Mouse (Mus musculus) heart, embryonic 16.5 days (tissue): ENCODE results near the gene Krtap1-4. TPM values are rescaled to one million over a fixed set of nuclear protein-coding genes. Genes with fewer than 3 reads are reported as not detected.
"Not testable (repeated sequence)": the region's sequence is repeated elsewhere in the genome, so short reads cannot be mapped to it uniquely, and the experiment has no call there.

Experiments used
- ATAC-seq: fragments of 200-750 bp; cut with Nextera tagmentation; replicated peaks from 2 replicates; pipeline ENCODE4 v1.8.0; 2017; ENCODE audit warnings: moderate number of reproducible peaks; ENCODE audit not compliant: insufficient read depth, low FRiP score; ENCODE audit errors: extremely low read depth
- H3K27ac ChIP-seq: fragments of 300-500 bp; sonication (generic); 2 replicates; pipeline ENCODE4 v1.5.1; 2014; ENCODE audit warnings: mild to moderate bottlenecking, low read length, control low read depth, moderate library complexity
- H3K27me3 ChIP-seq: fragments of 300-500 bp; sonication (generic); 2 replicates; pipeline ENCODE4 v1.6.1; 2014; ENCODE audit warnings: low read length, mixed read lengths; ENCODE audit not compliant: control insufficient read depth, insufficient read depth
- H3K36me3 ChIP-seq: fragments of 300-500 bp; sonication (generic); 2 replicates; pipeline ENCODE4 v1.6.1; 2014; ENCODE audit not compliant: control insufficient read depth, insufficient read depth
- H3K4me1 ChIP-seq: fragments of 300-500 bp; sonication (generic); 2 replicates; pipeline ENCODE4 v1.6.1; 2014; ENCODE audit warnings: low read length, mixed read lengths; ENCODE audit not compliant: control insufficient read depth, insufficient read depth
- H3K4me2 ChIP-seq: fragments of 300-500 bp; sonication (generic); 2 replicates; pipeline ENCODE4 v1.6.1; 2014; ENCODE audit warnings: low read depth, mild to moderate bottlenecking, control low read depth, low read length
- H3K4me3 ChIP-seq: fragments of 300-500 bp; sonication (generic); 2 replicates; pipeline ENCODE4 v1.5.1; 2014; ENCODE audit warnings: mild to moderate bottlenecking, control low read depth, low read length
- H3K9ac ChIP-seq: fragments of 300-500 bp; sonication (generic); 2 replicates; pipeline ENCODE4 v1.6.1; 2014; ENCODE audit warnings: low read length, control low read depth
- H3K9me3 ChIP-seq: fragments of 300-500 bp; sonication (generic); replicated peaks from 2 replicates; pipeline ENCODE4 v1.6.1; 2016; ENCODE audit warnings: low read length; ENCODE audit not compliant: control insufficient read depth
- WGBS: fragments of 180-500 bp; shearing (Covaris S2); extraction: QIAGEN DNeasy Blood & Tissue Kit; methylation state at CpG from one replicate; pipeline ENCODE4 v1.1.7; 2014; 5-methylcytosine and 5-hydroxymethylcytosine counted together
- polyA plus RNA-seq: library from polyadenylated mRNA; unstranded; fragments of >200 nt; fragmentation: Nextera tagmentation; extraction: Ambion mirVana; gene quantifications from 2 replicates; pipeline ENCODE4 v1.2.1, GENCODE M21; 2015

Gene Krtap1-4
- not detected in 2 replicates for polyA plus RNA-seq

DNA sequence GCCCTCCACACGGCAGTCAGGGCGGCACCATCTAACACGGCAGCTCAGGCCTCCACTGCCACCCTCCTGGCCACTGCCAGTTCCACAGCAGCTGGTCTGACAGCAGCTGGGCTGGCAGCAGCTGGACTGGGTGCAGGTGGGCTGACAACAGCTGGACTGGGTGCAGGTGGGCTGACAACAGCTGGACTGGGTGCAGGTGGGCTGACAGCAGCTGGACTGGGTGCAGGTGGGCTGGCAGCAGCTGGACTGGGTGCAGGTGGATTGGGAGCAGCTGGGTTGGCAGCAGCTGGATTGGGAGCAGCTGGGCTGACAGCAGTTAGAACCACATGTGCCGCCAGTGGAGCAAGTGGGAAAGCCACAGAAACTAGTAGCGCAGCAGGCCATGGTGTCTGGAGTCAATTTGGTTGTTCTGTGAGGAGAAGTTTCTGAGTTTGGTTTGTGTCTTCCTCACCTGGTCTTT lies at the start of gene Krtap1-4:
TSS of gene Krtap1-4 (minus strand) at position 410 of the 460 bp plus-strand sequence.
- whole genome bisulfite sequencing: 71% methylated on average over 5 of the region's 5 CpGs
- no peak within 1 kb of the TSS for H3K4me3 ChIP-seq
- no peak within 1 kb of the TSS for H3K9ac ChIP-seq
- H3K36me3 ChIP-seq: no peaks in the 10 kb centered on the region
- H3K27ac ChIP-seq: no peak within 1 kb of the TSS
- no peak for ATAC-seq
- no peak within 1 kb of the TSS for H3K4me2 ChIP-seq
- no peaks in the 10 kb centered on the region for H3K27me3 ChIP-seq
- H3K4me1 ChIP-seq: no peaks in the 10 kb centered on the region
- H3K9me3 ChIP-seq: no peaks in the 10 kb centered on the region

DNA sequence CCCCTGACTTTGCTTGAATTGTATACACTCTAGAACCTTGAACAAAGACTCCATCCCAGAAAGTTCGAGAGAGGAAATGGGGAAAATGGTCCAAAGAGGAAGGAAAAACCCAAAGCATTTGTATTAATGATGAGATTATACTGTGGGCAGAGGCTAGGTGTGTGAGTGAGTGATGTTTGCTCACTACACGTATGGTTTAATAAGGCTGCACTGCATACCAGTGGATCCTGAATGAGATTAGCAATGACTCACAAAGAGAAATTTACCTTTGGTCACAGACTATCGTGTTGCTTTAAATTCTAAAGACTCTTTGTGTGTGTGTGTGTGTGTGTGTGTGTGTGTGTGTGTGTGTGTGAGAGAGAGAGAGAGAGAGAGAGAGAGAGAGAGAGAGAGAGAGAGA lies 47.4 kb upstream of the Krtap1-4 start:
- Histone ChIP-seq H3K4me2 (no peak overlapping the region), H3K27me3 (0 out of 2 replicates have a peak, but pooled peaks cover 3% of the 10 kb centered on the region), H3K9me3 (no peaks in the 10 kb centered on the region), H3K9ac (no peak overlapping the region), H3K4me1 (no peaks in the 10 kb centered on the region), H3K27ac (no peak overlapping the region), H3K36me3 (no peaks in the 10 kb centered on the region), H3K4me3 (no peak overlapping the region)
- ATAC-seq: no peak
- WGBS: 67% methylated on average over 3 of the region's 3 CpGs

DNA sequence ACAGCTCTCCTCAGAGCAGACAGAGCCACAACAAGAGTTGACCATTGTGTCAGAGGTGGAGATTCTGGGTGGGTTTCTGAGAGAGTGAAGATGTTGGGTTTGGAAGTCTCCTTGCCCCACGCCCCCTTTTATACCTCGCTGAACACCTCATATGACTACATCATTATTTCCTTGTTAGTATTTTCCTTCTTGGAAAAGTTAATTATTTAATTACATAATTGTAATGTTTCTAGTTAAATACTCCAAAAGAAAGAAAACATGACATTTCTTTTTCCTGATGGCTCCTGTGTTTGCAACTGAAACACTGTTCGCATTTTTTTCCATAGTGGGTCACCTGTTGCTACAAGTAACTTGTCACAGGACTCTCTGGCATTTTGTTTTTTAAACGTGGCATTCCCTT lies 44.7 kb upstream of the Krtap1-4 start, which contains the start of gene Krtap4-1:
TSS of gene Krtap4-1 (minus strand) at position 101 of the 400 bp plus-strand sequence.
- no peak for ATAC-seq
- H3K4me2 ChIP-seq: no peak within 1 kb of the TSS
- no peak within 1 kb of the TSS for H3K9ac ChIP-seq
- no peak within 1 kb of the TSS for H3K4me3 ChIP-seq
- H3K36me3 ChIP-seq: no peaks in the 10 kb centered on the region
- H3K27me3 ChIP-seq: 0 out of 2 replicates have a peak, but pooled peaks cover 3% of the 10 kb centered on the region
- H3K9me3 ChIP-seq: no peaks in the 10 kb centered on the region
- no peaks in the 10 kb centered on the region for H3K4me1 ChIP-seq
- H3K27ac ChIP-seq: no peak within 1 kb of the TSS
- WGBS: 71% methylated on average over 4 of the region's 4 CpGs

DNA sequence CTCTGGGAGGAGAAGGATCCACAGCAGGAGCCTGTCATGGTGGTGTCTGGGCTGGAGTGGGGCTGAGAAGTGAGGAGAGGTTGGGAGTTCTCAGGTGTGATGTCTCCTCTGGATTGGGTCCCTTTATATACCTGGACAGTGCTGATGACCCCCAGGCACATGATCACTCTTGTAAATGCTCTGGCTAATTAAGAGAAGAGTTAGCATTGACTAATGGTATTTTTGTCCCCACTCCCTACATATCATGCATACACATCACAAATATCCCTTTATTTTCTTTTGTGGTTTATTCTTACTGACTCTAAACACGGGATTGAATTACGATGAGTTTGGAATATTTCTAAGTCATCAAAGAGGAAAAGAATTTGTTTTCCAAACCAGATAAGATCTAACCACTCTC lies 36.9 kb upstream of the Krtap1-4 start, which contains the start of gene Gm11562:
TSS of gene Gm11562 (minus strand) at position 101 of the 400 bp plus-strand sequence.
- ATAC-seq: no peak
- Histone ChIP-seq H3K27me3 (no peaks in the 10 kb centered on the region), H3K36me3 (no peaks in the 10 kb centered on the region), H3K4me1 (no peaks in the 10 kb centered on the region), H3K4me3 (no peak within 1 kb of the TSS), H3K9me3 (no peaks in the 10 kb centered on the region), H3K4me2 (no peak within 1 kb of the TSS), H3K27ac (no peak within 1 kb of the TSS), H3K9ac (no peak within 1 kb of the TSS)
- 65% methylated on average over 2 of the region's 2 CpGs for WGBS

GRCm38 (mm10) chr11:99614796-99615363 lies 31.4 kb upstream of the Krtap1-4 start, which contains the start of gene Krtap2-4:
Krtap2-4 (minus strand) TSS chr11:99614846.
- no peak for ATAC-seq
- no peak within 1 kb of the TSS for H3K9ac ChIP-seq
- H3K4me2 ChIP-seq: no peak within 1 kb of the TSS
- 61% methylated on average over 3 of the region's 3 CpGs for WGBS
- no peak within 1 kb of the TSS for H3K4me3 ChIP-seq
- H3K4me1 ChIP-seq: no peaks in the 10 kb centered on the region
- no peaks in the 10 kb centered on the region for H3K9me3 ChIP-seq
- no peaks in the 10 kb centered on the region for H3K27me3 ChIP-seq
- H3K36me3 ChIP-seq: no peaks in the 10 kb centered on the region
- H3K27ac ChIP-seq: no peak within 1 kb of the TSS

DNA sequence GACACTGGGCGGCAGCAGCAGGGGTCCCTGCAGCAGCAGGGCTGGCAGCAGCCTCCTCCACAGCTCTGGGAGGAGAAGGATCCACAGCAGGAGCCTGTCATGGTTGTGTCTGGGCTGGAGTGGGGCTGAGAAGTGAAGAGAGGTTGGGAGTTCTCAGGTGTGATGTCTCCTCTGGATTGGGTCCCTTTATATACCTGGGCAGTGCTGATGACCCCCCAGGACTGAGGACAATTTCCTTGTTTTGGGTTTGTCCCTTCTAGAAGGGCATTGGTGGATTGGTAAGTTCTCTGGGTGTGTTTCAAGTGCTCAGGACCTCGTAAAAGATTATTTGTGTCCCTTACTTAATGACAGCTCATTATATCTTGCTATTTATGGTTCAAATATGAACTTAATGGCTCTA lies 26.6 kb upstream of the Krtap1-4 start, which contains the start of gene Gm11937:
TSS of gene Gm11937 (minus strand) at position 101 of the 400 bp plus-strand sequence.
- H3K27ac ChIP-seq, H3K36me3 ChIP-seq, H3K4me1 ChIP-seq, ATAC-seq, H3K9ac ChIP-seq, H3K27me3 ChIP-seq, H3K9me3 ChIP-seq, H3K4me3 ChIP-seq, H3K4me2 ChIP-seq: not testable (repeated sequence)
- WGBS: 57% methylated on average over 1 of the region's 2 CpGs

DNA sequence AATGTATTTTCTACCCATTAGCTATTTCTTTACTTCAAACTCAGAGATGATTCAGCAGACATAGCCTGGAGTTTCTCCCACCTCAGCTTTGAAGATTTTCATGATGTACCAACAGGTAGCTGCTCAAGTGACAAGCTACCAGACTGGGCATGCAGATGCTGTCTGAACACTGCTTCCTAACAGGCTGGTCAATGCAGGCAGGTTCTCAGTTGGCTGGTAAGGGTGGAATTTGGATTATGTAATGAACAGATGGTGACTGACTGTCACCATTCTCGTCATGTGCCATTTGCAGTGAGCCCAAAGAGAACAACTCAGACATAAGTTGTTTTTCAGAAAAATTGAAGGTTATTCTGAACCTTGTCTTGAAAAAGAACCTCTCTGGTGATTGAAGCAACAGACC lies 25.7 kb upstream of the Krtap1-4 start:
- ATAC-seq: no peak
- no peaks in the 10 kb centered on the region for H3K4me1 ChIP-seq
- H3K27ac ChIP-seq: no peak overlapping the region
- no peak overlapping the region for H3K9ac ChIP-seq
- H3K4me3 ChIP-seq: no peak overlapping the region
- no peak overlapping the region for H3K4me2 ChIP-seq
- 49% methylated on average over 1 of the region's 1 CpGs for WGBS
- peaks cover 4% of the 10 kb centered on the region; the same call in 1 of the 2 replicates for H3K27me3 ChIP-seq
- H3K36me3 ChIP-seq: no peaks in the 10 kb centered on the region
- no peaks in the 10 kb centered on the region for H3K9me3 ChIP-seq

- not testable (repeated sequence) for H3K36me3 ChIP-seq, H3K4me2 ChIP-seq, H3K27ac ChIP-seq, H3K9ac ChIP-seq, H3K4me3 ChIP-seq, H3K4me1 ChIP-seq, H3K27me3 ChIP-seq, ATAC-seq, H3K9me3 ChIP-seq
- 39% methylated on average over 1 of the region's 1 CpGs for WGBS
These were observed 19.8 kb upstream of the Krtap1-4 start, which contains the start of gene Gm11938 for GRCm38 (mm10) chr11:99603208-99603607. Gm11938 (minus strand) TSS chr11:99603308.

GRCm38 (mm10) chr11:99597742-99598141 lies 14.3 kb upstream of the Krtap1-4 start, which contains the start of gene Krtap9-3:
Krtap9-3 (minus strand) TSS chr11:99598105.
- not testable (repeated sequence) for H3K36me3 ChIP-seq, H3K4me3 ChIP-seq, H3K4me1 ChIP-seq, H3K9me3 ChIP-seq, ATAC-seq, H3K27me3 ChIP-seq, H3K9ac ChIP-seq, H3K27ac ChIP-seq, H3K4me2 ChIP-seq
- WGBS: 79% methylated on average over 6 of the region's 6 CpGs
